Mouse (Mus musculus) thymus, adult 2 months (tissue): ENCODE data around the gene Sntg2.

ENCODE experiments used
- CTCF ChIP-seq: fragments of 200-500 bp; IDR thresholded peaks from 2 replicates; pipeline ENCODE4 v1.5.1; 2012; ENCODE audit warnings: mild to moderate bottlenecking, control low read depth, low read length, moderate library complexity, borderline replicate concordance; ENCODE audit not compliant: control insufficient read depth, poor library complexity, insufficient read depth; ENCODE audit errors: extremely low read depth
- POLR2A ChIP-seq: fragments of 200-500 bp; IDR thresholded peaks from 2 replicates; pipeline ENCODE4 v1.6.1; 2012; ENCODE audit warnings: mild to moderate bottlenecking, low read length, control low read depth, moderate library complexity; ENCODE audit not compliant: control insufficient read depth, poor library complexity, insufficient read depth; ENCODE audit errors: extremely low read depth

DNA sequence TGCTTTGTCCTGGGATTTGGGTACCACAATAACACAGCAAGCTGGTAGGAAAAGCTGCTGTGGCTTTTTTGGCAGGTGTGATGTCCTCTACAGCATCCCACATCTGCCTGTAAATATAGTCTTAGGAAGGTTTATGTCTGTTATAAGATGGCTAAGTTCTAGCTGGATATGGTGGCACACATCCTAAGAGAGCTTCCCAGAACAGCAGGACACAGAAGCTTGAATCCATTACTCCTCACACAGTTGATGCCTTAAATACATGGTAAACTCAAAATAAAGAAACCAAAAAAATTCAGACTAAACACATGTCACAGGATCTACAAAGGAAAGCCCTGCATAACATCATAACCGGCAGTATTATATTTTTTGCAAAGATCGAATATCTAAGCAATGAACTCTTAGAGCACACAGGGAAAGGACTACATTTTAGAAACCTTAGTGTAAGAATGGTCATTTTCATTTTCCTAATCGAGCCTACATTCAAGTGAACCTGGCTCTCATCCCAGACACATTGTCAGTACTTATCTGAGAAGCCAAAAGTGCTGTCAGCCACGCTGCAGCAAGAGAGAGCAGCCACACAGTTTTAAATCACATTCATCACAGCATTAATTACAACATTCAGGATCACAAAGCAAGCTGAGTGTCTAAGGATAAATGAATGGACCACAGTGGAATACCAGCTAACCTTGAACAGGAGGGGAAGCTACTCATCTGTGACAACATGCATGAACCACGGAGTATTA, 64.8 kb downstream of the Sntg2 start:
- TF ChIP-seq POLR2A (no peak), CTCF (no peak)
